Mouse (Mus musculus): ENCODE measurements around the gene Smarca4.

GRCm38 (mm10) chr9:21682827-21683226, 66.9 kb downstream of the Smarca4 start:
- TF ChIP-seq POLR2A (IDR thresholded peaks at IDR 0.05; ENCODE audit: extremely low read depth, insufficient read depth, low read length) = no peak
- peak; percentile 47; the same call in 1 of the 2 replicates for TF ChIP-seq CTCF (IDR thresholded peaks at IDR 0.05; ENCODE audit: low read depth, low read length)

Measured in liver, adult 2 months (tissue).